Mouse (Mus musculus) C2C12 (cell line): ENCODE results near the gene A630001G21Rik.

Source experiments
- CTCF ChIP-seq: IDR thresholded peaks from one replicate; pipeline ENCODE4 v1.5.1; 2011; ENCODE audit not compliant: control insufficient read depth, insufficient read depth, insufficient read length
- MYOD1 ChIP-seq: IDR thresholded peaks from one replicate; pipeline ENCODE4 v1.6.1; 2011; ENCODE audit warnings: low read depth; ENCODE audit not compliant: control insufficient read depth, insufficient read length
- MYOG ChIP-seq: IDR thresholded peaks from one replicate; pipeline ENCODE4 v1.6.1; 2011; ENCODE audit not compliant: control insufficient read depth, insufficient read length; ENCODE audit errors: extremely low read depth
- USF1 ChIP-seq: IDR thresholded peaks from one replicate; pipeline ENCODE4 v1.6.1; 2011; ENCODE audit warnings: low read depth, mild to moderate bottlenecking, control low read depth, moderate library complexity

- TF ChIP-seq CTCF (no peak), MYOD1 (no peak), MYOG (no peak), USF1 (no peak)
Measured at GRCm38 (mm10) chr1:85771976-85772375, 6.5 kb downstream of the A630001G21Rik start.
